Mouse (Mus musculus): Measurements from ENCODE around the gene Odf4. TPM values are rescaled to one million over a fixed set of nuclear protein-coding genes. Genes with fewer than 3 reads are reported as not detected.
A peak's percentile ranks its signal among the peaks of the same experiment; 100 is the strongest.
"Not testable (repeated sequence)": the region's sequence is repeated elsewhere in the genome, so short reads cannot be mapped to it uniquely, and the experiment has no call there.

Odf4 gene
- total RNA-seq, 2 experiments from 2014 or later, result 0.44 to 0.95 TPM

DNA sequence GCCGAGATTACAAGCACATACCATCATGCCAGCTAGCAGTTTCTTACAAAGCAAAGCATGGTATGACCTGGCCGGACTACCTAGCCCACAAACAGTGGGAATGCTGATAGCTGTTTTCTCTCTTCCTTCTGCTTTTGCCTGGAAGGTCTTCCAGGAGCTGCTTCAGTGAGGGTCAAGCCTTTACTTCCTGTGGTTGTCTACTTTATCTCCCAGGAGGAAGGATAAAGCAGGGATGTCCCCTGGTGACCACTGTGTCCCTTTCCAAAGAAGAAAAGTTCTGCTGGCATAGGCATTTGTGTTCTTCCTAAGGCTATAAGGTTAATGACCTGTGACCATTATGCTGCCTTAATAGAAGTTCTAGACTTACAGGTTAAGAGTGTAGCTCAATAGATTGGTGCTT lies 36.5 kb upstream of the Odf4 start:
- intact Hi-C loops (cut with DNase I), result no loop called here
- DNase-seq (ENCODE audit: extremely low spot score in 1 of 2, low spot score in 2 of 2), result no peak
- Histone ChIP-seq H3K27ac (no peak overlapping the region), H3K4me3 (no peak overlapping the region)
- TF ChIP-seq CTCF (IDR thresholded peaks at IDR 0.05), result no peak

- H3K27ac ChIP-seq; intact Hi-C loops (cut with DNase I); DNase-seq (ENCODE audit: extremely low spot score in 1 of 2, low spot score in 2 of 2); H3K4me3 ChIP-seq: not testable (repeated sequence)
These were observed 35.3 kb upstream of the Odf4 start for GRCm38 (mm10) chr11:68962159-68962558.

DNA sequence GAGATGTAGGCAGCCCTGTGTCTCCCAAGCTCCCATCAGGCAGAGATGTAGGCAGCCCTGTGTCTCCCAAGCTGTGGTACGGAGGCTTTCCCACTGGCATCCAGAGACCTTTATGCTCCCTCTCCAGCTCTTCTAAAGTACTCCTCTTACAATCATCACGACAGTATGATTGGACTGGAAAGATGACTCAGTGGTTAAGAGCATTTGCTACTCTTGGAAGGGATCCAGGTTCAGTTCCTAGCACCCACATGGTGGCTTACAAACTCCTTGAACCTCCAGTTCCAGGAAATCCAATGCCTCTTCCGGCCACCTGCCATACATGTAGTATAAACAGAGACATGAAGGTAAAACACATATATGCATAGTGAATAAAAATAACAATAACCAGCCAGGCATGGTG lies 34.7 kb upstream of the Odf4 start:
- no peak for DNase-seq (ENCODE audit: extremely low spot score in 1 of 2, low spot score in 2 of 2)
- Histone ChIP-seq H3K4me3 (no peak overlapping the region), H3K27ac (no peak overlapping the region)
- TF ChIP-seq CTCF (IDR thresholded peaks at IDR 0.05), result no peak
- intact Hi-C loops (cut with DNase I), result no loop called here

- Histone ChIP-seq H3K27ac (no peak overlapping the region), H3K4me3 (no peak overlapping the region)
- no peak for DNase-seq (ENCODE audit: extremely low spot score in 1 of 2, low spot score in 2 of 2)
- intact Hi-C loops (cut with DNase I), result no loop called here
- TF ChIP-seq CTCF (IDR thresholded peaks at IDR 0.05), result no peak
These were observed 31.1 kb upstream of the Odf4 start for GRCm38 (mm10) chr11:68957971-68958370.

DNA sequence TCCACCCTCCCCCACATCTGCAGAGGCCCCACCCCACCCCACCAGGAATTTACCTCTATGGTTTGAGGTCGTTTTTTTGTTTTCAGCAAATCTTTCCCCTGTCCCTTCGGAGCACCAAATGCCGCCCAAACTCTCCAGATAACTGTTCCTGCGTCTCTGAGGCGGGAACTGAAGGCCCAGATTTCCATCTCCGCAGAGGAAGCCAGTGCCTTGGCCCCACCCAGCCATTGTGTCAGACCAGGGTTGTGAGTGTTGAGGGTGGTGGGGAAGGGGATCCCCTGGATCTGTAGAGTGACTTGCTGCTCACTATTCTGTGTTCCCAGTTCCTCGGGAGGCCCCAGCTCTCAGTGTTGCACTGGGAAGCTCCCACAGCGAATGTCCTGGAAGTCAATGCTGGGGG lies 30.4 kb upstream of the Odf4 start, which contains the start of gene Arhgef15:
Gene Arhgef15 (minus strand): TSS at position 173 of the 400 bp plus-strand sequence.
- DNase-seq (ENCODE audit: extremely low spot score in 1 of 2, low spot score in 2 of 2), result no peak
- H3K27ac ChIP-seq, result peak within 1 kb of the TSS; percentile 62
- intact Hi-C loops (cut with DNase I), result no loop called here
- no peak for TF ChIP-seq CTCF (IDR thresholded peaks at IDR 0.05)
- H3K4me3 ChIP-seq, result peak within 1 kb of the TSS; percentile 19

DNA sequence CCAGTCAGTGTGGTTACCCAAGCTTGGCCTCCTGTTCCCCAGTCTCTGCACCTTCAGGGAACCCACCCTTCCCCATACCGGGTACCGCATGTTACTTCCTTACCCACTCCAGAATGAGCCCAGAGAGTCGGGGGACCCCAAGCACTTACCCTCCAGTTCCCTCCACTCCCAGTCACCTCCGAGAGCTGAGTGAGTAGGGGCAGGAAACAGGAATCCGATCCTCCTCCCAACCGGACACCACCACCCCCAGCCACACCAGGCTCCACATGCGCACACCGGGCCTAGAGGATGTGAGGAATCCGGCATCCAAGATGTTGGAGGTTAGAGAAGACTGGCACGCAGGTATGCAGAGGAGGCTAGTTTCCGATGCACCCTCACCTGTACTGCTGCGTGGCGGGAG lies 29.8 kb upstream of the Odf4 start:
- no peak for DNase-seq (ENCODE audit: extremely low spot score in 1 of 2, low spot score in 2 of 2)
- Histone ChIP-seq H3K27ac (peak overlapping the region; percentile 62), H3K4me3 (peak overlapping the region; percentile 19)
- no peak for TF ChIP-seq CTCF (IDR thresholded peaks at IDR 0.05)
- intact Hi-C loops (cut with DNase I), result no loop called here

DNA sequence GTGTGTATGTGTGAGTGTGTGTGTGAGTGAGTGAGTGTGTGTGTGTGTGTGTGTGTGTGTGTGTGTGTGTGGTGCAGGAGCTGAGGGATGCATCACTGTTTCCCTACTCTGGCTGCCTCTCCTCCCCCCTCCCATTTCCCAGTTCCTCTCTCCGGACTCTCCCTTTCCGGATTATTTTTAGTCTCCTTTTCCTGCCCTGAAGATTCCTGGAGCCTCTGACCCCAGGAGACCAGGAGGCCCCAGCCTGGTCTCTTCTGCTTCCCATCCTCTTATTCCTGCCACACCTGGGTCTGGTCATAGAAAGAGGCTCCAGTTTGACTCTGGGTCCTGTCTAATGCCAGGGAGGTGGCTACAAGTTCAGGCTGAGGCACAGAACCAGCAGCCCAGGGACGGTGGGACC lies 29.2 kb upstream of the Odf4 start:
- DNase-seq (ENCODE audit: extremely low spot score in 1 of 2, low spot score in 2 of 2), result no peak
- Histone ChIP-seq H3K4me3 (peak overlapping the region; percentile 19; the same call in 1 of the 2 replicates), H3K27ac (peak overlapping the region; percentile 62)
- TF ChIP-seq CTCF (IDR thresholded peaks at IDR 0.05), result no peak
- intact Hi-C loops (cut with DNase I), result no loop called here

DNA sequence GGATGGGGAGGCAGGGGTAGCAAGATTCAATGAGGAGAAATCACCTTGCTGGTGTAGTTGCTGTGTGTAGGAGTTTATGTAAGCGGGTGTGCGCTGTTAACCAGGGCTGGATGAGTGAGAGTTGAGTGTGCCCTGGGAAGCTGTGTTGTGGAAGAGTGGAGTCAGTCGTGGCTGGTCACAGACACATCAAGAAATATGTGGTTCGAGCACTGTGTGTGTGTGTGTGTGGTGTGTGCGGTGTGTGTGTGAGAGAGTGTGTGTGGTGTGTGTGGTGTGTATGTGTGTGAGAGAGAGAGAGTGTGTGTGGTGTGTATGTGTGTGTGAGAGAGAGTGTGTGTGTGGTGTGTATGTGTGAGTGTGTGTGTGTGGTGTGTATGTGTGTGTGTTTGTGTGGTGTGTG lies 28.6 kb upstream of the Odf4 start:
- Histone ChIP-seq H3K27ac (no peak overlapping the region), H3K4me3 (no peak overlapping the region)
- no peak for TF ChIP-seq CTCF (IDR thresholded peaks at IDR 0.05)
- intact Hi-C loops (cut with DNase I), result no loop called here
- no peak for DNase-seq (ENCODE audit: extremely low spot score in 1 of 2, low spot score in 2 of 2)

DNA sequence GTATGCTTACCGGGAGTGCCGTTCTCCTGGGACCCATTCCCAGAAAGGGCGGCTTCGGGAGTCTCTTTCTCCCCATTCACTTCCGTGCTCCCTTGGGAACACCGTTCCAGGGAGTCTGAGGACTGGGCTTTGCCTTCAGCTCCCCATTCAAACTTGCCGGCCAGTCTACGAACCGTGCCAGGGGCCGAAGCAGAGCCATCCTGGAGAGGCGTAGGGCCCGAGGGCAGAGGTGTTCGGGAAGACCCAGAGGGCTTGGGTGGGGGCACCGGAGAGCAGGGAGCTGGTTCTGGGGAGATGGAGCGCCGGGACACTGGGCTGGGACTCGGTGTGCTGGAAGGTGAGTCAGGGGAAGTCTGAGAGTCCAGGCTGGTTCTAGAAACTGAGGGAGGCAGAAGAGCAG lies 27.5 kb upstream of the Odf4 start:
- TF ChIP-seq CTCF (IDR thresholded peaks at IDR 0.05), result no peak
- intact Hi-C loops (cut with DNase I), result no loop called here
- DNase-seq (ENCODE audit: extremely low spot score in 1 of 2, low spot score in 2 of 2), result no peak
- no peak overlapping the region for H3K27ac ChIP-seq
- peak overlapping the region; percentile 27 for H3K4me3 ChIP-seq

DNA sequence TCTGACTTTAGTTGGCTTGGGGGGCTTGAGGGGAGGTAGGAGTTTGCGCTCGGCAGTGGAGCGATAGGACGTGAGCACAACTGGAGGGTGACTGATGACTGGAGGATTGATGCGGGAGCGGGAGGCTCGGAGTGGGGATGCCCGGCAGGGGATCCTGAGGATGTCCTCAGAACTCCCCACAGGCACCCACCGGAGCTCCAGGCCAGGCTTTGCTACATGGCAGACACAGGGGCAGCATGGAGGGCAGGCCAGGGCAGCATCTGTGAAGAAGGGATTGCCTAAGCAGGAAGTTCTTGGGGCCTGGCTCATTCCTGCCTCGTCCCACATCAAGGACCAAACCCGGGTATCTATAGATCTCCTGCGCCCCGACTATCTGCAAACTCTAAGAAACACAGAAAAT lies 27.0 kb upstream of the Odf4 start:
- intact Hi-C loops (cut with DNase I), result no loop called here
- Histone ChIP-seq H3K4me3 (peak overlapping the region; percentile 27), H3K27ac (no peak overlapping the region)
- TF ChIP-seq CTCF (IDR thresholded peaks at IDR 0.05), result no peak
- no peak for DNase-seq (ENCODE audit: extremely low spot score in 1 of 2, low spot score in 2 of 2)

GRCm38 (mm10) chr11:68947542-68947993 lies 20.7 kb upstream of the Odf4 start:
- peak overlapping the region; percentile 83 for H3K27ac ChIP-seq
- no peak for TF ChIP-seq CTCF (IDR thresholded peaks at IDR 0.05)
- intact Hi-C loops (cut with DNase I), result no loop called here
- DNase-seq (ENCODE audit: extremely low spot score in 1 of 2, low spot score in 2 of 2), result no peak
- H3K4me3 ChIP-seq, result peak overlapping the region; percentile 48

DNA sequence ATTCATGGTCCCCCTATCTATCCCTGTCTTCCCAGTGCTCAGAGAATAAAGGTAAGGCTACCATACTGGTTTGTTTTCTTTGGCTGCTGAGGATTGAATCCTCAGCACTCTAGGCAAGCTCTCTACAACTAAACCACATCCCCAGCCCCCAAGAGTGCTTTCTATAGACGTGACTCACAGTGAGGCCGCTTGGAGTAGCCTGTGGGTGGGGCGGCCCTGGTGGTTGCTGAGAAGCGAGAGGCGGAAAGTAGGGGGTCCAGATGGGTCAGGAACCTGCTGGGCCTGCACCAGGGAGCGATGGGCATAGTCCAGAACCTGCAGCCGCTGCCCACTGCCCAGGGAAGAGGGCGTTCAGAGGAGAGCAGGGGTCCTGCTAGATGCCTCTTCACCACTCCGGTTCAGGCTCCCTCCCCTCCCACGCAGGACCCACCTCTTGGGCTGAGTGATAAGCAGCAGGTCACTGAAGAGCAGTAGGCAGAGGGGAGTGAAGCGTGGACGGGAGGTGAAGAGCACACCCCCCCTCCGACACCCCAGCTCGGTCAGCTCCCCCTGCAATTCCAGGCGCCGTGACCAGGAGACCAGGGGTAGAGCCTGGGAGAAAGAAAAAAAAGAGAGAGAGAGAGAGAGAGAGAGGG lies 20.0 kb upstream of the Odf4 start:
- Histone ChIP-seq H3K27ac (peak overlapping the region; percentile 89), H3K4me3 (peak overlapping the region; percentile 48)
- intact Hi-C loops (cut with DNase I), result no loop called here
- DNase-seq (ENCODE audit: extremely low spot score in 1 of 2, low spot score in 2 of 2), result peak; percentile 54 to 61
- no peak for TF ChIP-seq CTCF (IDR thresholded peaks at IDR 0.05)

- peak overlapping the region; percentile 89 for H3K27ac ChIP-seq
These were observed 19.1 kb upstream of the Odf4 start for GRCm38 (mm10) chr11:68946001-68946400.

More at GRCm38 (mm10) chr11:68946001-68946400, 19.1 kb upstream of the Odf4 start:
- H3K4me3 ChIP-seq, result peak overlapping the region; percentile 48; the same call in 1 of the 2 replicates
- no peak for TF ChIP-seq CTCF (IDR thresholded peaks at IDR 0.05)
- DNase-seq (ENCODE audit: extremely low spot score in 1 of 2, low spot score in 2 of 2), result no peak
- intact Hi-C loops (cut with DNase I), result no loop called here

Data from left cerebral cortex, adult 2 months (tissue).